Mouse (Mus musculus): ENCODE results near the gene Senp8. TPM values are rescaled to one million over a fixed set of nuclear protein-coding genes. Genes with fewer than 3 reads are reported as not detected.

Senp8 gene
- total RNA-seq, 1 experiment from 2014 or later: 12.2 TPM

GRCm38 (mm10) chr9:59716275-59716898, 34.1 kb downstream of the Senp8 start:
- DNase-seq: no peak

DNA sequence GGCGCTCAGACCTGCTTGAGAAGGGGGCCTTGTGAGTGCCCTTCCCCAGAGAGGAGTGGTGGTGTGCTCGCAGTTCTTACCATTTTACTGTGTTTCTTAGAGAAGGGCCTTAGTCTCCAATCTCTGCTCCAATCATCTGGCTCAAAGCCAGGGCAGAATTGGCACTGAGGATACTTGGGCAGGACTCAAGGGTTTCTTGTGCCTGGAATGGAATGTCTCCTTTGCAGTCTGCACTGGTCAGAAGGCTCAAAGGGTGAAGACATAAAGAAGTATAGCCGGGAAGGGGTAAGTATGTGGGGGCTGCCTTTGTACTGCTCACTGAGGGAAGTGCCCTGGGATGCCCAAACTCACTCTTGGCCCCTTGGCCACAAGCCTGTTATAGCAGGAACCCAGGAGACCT, 41.3 kb downstream of the Senp8 start:
- DNase-seq: peak; percentile 24

DNA sequence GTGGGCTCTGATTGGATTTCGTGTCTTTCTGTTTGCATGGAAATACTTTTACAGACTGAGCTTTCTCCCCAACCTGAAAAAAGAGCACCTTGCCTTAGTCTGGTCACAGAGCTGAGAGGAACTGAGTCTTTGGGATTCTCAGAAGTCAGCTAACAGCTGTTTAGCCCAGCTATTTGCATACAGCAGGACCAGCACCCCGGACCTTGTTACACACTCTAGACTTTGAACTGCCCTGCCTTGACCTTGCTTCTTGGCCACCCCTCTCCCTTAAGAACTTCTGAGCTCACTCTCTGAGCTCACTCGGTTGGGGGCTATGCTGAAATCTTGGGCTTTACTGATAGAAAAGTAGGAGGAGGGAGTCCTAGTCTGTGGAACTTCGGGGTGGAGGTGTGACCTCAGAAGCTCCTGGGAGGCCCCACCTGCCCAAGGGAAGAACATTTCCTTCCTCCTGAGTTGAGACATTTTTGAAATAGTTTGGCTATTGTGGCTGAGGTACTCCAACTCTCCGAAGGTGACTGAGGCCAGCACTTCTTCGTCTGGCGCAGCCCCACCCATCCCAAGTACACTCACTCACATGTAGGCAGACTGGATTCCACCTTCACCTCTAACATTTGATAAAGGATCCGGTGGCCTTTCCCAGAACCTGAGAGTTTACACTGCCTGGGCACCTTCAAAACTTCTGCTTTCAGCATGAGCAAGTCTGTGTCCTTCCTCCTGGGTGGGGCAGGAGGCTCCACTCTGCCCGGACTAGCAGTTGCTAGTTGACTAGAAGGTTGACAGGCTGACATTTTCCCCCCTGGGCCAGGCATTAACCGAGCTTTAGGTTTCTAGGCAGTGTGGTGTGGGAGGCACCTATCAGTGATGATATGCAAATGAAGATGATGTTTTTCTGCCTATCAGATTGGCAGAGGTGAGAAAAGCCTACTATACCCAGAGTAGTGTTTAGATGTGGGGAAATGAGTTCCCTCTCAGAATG, 43.4 kb downstream of the Senp8 start:
- no peak for DNase-seq

GRCm38 (mm10) chr9:59703099-59703498, 47.4 kb downstream of the Senp8 start:
- DNase-seq: no peak

DNA sequence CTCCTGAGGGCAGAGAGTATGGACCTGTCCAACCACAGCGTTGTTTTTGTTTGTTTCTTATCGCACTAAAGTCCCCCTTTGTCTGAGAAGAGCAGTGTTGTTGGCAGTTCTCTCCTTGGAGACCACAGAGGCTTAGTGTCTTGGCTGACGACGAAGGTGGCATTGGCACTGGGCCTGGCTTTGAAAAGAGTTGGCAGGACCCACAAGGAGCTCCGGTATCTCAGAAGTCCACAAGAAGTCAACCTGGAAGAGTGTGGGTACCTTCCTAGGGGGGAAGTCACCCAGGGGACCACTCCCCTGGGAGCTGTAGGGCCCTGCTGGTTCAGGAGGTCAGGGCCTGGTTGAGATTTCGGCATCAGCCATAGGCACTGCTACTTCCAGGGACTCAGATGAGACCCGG, 49.4 kb downstream of the Senp8 start:
- no peak for DNase-seq

DNA sequence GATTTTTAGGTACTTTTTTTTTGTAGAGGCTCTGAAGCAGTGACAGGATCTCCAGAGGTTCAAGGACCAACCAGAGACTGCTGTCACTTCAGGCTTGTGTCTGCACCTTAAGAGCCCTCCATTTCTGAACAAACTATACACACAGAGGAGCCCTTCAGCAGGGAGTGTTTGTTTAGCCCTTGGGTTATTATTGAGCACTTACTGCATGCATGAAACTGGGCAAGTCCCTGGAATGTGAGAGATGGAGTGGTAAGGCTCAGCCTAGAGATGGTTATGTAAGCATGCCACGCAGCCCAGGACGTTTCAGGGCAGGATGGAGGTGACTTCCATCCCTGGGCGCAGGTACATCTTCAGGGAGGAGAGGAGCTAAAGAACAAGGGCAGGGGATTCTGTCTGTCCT, 54.1 kb downstream of the Senp8 start:
- no peak for DNase-seq

- DNase-seq: no peak
These were observed 55.1 kb downstream of the Senp8 start for GRCm38 (mm10) chr9:59695451-59695813.

GRCm38 (mm10) chr9:59694571-59695450, 55.7 kb downstream of the Senp8 start:
- DNase-seq: no peak

DNA sequence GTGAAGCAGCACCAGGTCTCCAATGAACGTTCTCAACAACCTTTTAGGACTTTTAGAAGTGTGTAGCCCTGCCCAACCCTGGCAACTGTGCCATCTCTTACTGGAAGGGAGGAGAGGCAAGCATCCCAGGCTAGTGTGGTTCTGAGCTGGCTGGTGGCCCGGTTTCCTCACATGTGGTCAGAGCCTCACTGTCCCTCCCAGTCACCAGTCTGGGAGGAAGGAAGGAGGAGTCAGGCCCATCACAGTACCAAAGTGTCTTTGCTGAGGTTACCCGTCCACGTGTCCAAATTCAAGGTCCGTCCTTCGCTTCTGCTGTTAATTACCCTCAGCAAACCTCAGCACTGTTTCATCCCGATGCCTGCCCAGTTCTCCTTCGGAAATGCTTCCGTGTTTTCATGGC, 58.4 kb downstream of the Senp8 start:
- peak; percentile 35 for DNase-seq

GRCm38 (mm10) chr9:59691635-59692094, 58.8 kb downstream of the Senp8 start:
- DNase-seq: peak; percentile 86

DNA sequence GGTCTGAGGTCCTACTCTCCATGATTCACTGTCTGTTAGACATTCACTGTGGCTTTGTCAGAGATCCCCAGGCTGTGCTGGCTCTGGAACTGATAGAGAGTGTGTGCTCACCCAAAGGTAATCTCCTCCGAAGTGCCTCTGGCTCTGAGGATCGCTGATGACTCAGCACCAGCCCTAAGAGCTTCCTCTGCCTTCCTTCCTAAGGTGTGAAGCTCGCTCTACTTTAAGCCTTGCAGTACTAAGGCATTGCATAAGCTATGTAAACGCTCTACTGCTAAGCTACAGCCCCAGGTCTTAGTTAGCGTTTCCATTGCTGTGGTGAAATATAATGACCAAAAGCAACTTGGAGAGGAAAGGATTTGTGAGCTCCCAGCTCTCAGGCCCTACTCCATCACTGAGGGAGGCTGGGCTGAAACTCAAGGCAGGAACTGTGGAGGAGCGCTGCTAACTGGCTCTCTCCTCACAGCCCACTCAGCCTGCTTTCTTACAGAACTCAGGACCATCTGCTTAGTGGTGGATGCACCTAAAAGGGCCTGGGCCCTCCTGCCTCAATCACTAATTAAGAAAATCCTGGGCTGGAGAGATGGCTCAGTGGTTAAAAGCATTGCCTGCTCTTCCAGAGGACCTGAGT, 63.0 kb downstream of the Senp8 start:
- no peak for DNase-seq

Other genes with a start within 250 kb of the Senp8 start
- 148 and 158 TPM in 2 replicates for gene Hexa, start 211.2 kb downstream of the Senp8 start, total RNA-seq (2021)
- gene Tmem202, start 210.9 kb downstream of the Senp8 start, total RNA-seq (2021): 3.5 and 5.0 TPM in 2 replicates
- 4.0 and 5.3 TPM in 2 replicates for gene Celf6, start 172.8 kb downstream of the Senp8 start, total RNA-seq (2021)
- gene Parp6, start 133.4 kb downstream of the Senp8 start, total RNA-seq (2021): 29.7 and 35.8 TPM in 2 replicates
- gene Pkm, start 94.3 kb downstream of the Senp8 start, total RNA-seq (2021): 706 and 770 TPM in 2 replicates
- gene Gramd2, start 70.6 kb downstream of the Senp8 start, total RNA-seq (2021): 0.12 and 0.24 TPM in 2 replicates
- gene Myo9a, start 186 bp upstream of the Senp8 start, total RNA-seq (2021): 14.4 and 15.1 TPM in 2 replicates
- gene Nr2e3, start 209.9 kb upstream of the Senp8 start, total RNA-seq (2021): not detected in 2 replicates